Mouse (Mus musculus) embryonic fibroblast, embryonic 13.5 days (primary cell): ENCODE data around the gene Pla2g4e. TPM values are rescaled to one million over a fixed set of nuclear protein-coding genes. Genes with fewer than 3 reads are reported as not detected.

Source experiments
- H3K27ac ChIP-seq: 2 replicates; pipeline ENCODE4 v1.5.1; 2012; ENCODE audit warnings: low read length, control low read depth, inconsistent platforms; ENCODE audit not compliant: insufficient read depth
- H3K4me1 ChIP-seq: 2 replicates; pipeline ENCODE4 v1.6.1; 2011; ENCODE audit warnings: low read length; ENCODE audit not compliant: control insufficient read depth, insufficient read depth
- H3K4me3 ChIP-seq: 2 replicates; pipeline ENCODE4 v1.5.1; 2011; ENCODE audit warnings: mild to moderate bottlenecking, control low read depth, low read length; ENCODE audit not compliant: insufficient read depth
- CTCF ChIP-seq: IDR thresholded peaks from 2 replicates; pipeline ENCODE4 v1.5.1; 2011; ENCODE audit warnings: mild to moderate bottlenecking, control low read depth, low read length, moderate library complexity, borderline replicate concordance; ENCODE audit not compliant: insufficient read depth
- POLR2A ChIP-seq: IDR thresholded peaks from 2 replicates; pipeline ENCODE4 v1.6.1; 2011; ENCODE audit warnings: low read depth, mild to moderate bottlenecking, control low read depth, low read length, moderate library complexity
- polyA plus RNA-seq: library from polyadenylated mRNA; stranded (reverse); fragments of >200 nt; gene quantifications from 2 replicates; pipeline ENCODE4 v1.2.4, GENCODE M21; 2011; ENCODE audit warnings: low read depth; ENCODE audit not compliant: missing spikeins, insufficient read length

Pla2g4e gene
- polyA plus RNA-seq = not detected in 2 replicates

DNA sequence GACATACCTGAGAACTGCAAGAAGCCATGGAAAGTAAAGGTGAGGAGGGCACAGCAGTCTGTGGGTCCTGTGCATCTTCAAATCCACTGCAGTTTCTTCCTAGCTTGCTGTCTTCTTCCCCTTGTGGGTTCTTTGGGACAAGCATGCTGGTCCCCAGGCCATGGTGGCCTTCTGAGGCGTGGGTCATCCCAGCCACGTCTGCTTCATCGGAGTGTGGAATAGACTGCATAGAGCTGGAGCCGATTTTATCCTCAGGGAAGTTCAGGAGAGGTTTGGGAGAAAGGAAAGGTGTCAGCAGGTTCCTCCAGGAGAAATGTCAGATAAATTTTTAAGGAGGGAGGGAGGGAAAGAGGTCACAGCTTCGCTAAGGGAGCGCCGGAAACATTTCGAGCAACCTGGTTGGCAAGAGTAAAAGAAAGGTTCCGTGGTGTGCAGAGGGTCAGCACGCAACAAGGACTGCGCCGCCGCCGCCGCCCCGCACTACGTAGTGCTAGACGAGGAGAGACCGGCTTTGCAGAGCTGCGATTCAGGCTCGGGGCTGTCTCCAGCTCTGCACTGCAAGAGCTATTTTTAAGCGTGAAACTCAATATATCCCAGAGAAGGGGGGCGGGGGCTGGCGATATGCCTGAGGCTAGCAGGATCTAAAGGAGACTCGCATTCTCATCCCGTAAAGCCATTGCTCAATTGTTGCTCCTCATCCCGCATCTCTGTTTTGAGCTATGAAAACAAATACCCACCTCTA lies at the start of gene Pla2g4e:
Gene Pla2g4e (minus strand): TSS at position 657 of the 742 bp plus-strand sequence.
- H3K4me3 ChIP-seq = peak within 1 kb of the TSS; percentile 7

DNA sequence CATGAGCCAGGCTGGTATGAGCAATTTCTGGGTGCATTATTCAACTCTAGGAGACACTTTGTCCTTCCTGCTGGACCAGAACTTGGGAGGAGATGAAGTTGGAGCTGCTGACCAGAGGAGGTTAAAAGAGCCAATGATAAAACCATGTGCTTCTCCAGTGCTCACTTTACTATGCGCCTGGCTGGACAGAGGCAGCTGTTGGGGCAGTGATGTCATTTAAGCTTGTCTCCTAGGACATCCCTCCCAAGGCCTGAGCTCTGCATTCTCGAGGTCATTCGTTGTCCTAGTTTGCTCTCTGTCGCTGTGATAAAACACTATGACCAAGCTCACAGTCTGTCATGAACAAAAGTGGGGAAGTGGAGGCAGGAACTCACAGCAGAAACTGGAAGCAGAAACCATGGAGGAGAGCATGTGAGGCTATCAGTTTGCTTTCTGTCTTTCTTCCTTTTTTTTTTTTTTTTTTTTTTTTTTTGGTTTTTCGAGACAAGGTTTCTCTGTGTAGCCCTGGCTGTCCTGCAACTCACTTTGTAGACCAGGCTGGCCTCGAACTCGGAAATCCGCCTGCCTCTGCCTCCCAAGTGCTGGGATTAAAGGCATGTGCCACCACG lies 46.4 kb upstream of the Pla2g4e start:
- Histone ChIP-seq H3K4me1 (no peaks in the 10 kb centered on the region), H3K27ac (no peak overlapping the region), H3K4me3 (no peak overlapping the region)
- TF ChIP-seq CTCF = no peak
- no peak for TF ChIP-seq POLR2A

More for the DNA sequence above, at the start of gene Pla2g4e:
- Histone ChIP-seq H3K27ac (no peak within 1 kb of the TSS), H3K4me1 (peaks cover 3% of the 10 kb centered on the region; the same call in 1 of the 2 replicates)
- TF ChIP-seq POLR2A (no peak), CTCF (no peak)

DNA sequence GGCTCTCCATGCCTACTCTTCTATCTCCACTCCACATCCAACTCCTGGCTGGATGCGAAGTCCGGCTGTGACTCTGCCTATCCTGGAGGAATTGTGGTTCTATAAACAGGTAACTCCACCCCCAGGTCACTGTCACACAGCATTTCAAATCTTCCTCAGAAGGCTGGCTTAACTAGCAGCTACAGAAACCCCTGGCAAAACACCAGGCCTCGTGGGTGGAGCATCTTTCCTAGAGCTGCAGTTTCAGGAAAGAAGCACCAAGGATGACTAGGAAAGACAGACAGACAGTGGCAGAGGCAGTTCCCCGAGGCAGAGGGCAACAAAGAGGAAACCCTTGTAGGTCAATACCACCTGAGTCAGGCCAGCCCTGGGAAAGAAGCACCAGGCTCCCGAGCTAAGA lies 43.9 kb upstream of the Pla2g4e start, which contains the start of gene Pla2g4d:
Gene Pla2g4d (minus strand): TSS at position 203 of the 400 bp plus-strand sequence.
- no peak within 1 kb of the TSS for H3K4me3 ChIP-seq
- TF ChIP-seq POLR2A (no peak), CTCF (no peak)
- no peak within 1 kb of the TSS for H3K27ac ChIP-seq
- no peaks in the 10 kb centered on the region for H3K4me1 ChIP-seq

DNA sequence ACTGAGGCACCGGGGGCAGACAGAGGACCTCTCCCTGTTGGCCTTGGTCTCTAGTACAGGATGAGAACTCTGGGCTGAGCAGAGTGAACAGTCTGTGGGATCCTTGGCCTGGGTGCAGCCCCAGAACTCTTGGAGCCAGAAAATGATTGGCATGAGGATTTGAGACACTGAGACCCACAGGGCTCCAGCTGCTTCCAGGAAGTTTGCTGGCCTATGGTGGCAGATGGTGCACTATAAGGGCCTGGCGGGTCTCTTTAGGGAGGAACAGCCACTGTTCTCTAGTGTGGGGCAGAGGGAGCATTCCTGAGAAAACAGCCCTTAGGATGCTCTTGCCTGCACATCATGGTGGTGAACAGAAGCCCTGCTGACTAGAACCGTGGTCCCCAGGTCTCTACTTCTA lies 43.3 kb upstream of the Pla2g4e start:
- Histone ChIP-seq H3K4me3 (no peak overlapping the region), H3K27ac (no peak overlapping the region), H3K4me1 (no peaks in the 10 kb centered on the region)
- TF ChIP-seq CTCF (no peak), POLR2A (no peak)

DNA sequence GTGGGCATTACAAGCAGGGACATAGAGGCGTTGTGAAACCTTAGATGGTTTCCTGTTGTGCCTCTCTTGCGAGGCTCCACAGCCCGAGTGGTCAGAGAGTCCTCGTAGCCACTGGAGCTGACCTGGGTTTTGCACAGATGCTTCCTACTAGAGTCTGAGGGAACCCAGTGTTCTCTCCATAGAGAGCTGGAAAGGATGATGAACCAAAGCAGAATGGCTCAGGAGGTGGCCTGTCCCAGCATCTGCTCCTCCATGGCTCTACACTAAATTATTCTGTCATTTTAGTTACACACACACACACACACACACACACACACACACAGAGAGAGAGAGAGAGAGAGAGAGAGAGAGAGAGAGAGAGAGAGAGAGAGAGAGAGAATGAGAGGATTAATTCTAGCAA lies 40.5 kb upstream of the Pla2g4e start:
- no peaks in the 10 kb centered on the region for H3K4me1 ChIP-seq
- TF ChIP-seq POLR2A (no peak), CTCF (no peak)
- no peak overlapping the region for H3K27ac ChIP-seq
- no peak overlapping the region for H3K4me3 ChIP-seq

DNA sequence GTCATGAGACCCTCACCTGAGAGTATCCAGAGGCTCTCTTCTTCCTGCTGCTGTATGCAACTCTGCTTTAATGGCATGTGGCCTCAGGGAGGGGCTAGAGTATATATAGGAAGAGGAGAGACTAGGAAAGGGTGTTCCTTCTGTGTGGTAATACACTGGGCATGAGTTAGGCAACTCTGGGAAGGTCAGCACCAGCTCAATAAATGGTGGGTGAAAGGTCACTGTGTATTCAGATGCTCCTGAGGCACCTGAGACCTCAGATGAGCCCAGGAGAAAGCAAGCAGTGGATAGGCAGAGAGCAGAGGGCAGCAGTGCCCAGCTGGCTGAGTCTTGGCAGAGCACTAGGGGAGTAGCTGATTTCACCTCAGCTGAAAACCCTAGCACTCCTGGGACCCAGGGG lies 39.6 kb upstream of the Pla2g4e start:
- Histone ChIP-seq H3K4me1 (no peaks in the 10 kb centered on the region), H3K27ac (no peak overlapping the region), H3K4me3 (no peak overlapping the region)
- TF ChIP-seq POLR2A (no peak), CTCF (no peak)

DNA sequence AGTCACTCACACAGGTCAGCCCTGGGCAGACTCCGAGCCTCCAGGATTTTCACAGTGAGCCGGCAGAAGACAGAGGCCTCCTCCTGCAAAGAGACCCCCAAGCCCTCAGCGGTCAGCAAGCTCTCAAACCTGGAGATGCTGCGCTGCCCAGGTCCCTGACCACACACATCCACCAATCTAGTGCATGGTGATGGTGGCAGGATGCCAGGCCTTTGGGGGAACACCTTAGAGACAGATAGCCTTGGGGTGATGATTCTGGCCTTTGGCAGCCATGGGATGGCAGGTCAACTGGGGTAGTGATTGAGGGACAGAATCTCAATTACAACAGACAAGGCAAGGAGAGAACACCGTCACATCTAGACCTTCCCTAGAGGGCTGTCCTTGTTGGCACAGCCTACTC lies 39.0 kb upstream of the Pla2g4e start:
- Histone ChIP-seq H3K4me3 (no peak overlapping the region), H3K4me1 (no peaks in the 10 kb centered on the region), H3K27ac (no peak overlapping the region)
- TF ChIP-seq POLR2A = no peak

DNA sequence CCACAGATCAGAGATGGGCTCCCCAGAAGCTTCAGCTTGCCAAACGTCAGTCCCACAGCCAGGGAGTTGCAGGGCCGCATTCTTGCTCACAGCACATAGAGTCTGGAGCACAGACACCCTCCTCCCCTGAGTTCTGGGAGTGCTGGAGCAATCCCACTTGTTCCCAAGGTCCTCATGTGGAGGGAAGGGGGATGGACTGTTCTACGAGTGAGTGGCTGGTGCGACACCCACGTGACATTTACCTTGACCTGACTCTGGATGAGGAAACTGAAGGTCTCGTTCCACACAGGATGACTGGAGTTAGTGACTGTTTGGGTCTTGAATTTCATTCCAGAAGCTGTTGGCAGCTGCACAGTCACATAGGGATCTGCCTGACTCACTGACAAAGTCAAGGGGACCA lies 38.4 kb upstream of the Pla2g4e start:
- Histone ChIP-seq H3K4me3 (no peak overlapping the region), H3K27ac (no peak overlapping the region), H3K4me1 (no peaks in the 10 kb centered on the region)
- TF ChIP-seq POLR2A = no peak
- TF ChIP-seq CTCF = no peak

DNA sequence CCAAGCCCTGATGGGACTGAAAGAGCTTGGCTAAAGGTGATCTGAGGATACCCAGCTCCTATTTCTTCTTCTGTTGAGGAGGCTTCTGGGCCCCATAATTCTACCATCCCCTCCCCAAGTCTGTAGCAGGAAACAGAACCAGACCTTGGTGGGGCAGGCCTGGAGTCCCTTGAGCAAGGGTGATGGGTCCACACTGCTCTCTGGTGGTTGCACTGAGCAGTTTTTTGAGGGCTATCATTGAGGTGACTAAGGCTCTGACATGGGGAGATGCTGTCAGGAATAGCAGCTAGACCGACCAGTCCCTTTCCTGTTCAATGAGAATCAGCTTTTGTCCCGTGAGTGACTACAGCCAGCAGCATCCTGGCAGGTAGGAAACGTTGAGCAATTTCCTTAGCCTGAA lies 36.1 kb upstream of the Pla2g4e start:
- TF ChIP-seq POLR2A (no peak), CTCF (no peak)
- H3K4me3 ChIP-seq = no peak overlapping the region
- H3K27ac ChIP-seq = no peak overlapping the region
- no peaks in the 10 kb centered on the region for H3K4me1 ChIP-seq

DNA sequence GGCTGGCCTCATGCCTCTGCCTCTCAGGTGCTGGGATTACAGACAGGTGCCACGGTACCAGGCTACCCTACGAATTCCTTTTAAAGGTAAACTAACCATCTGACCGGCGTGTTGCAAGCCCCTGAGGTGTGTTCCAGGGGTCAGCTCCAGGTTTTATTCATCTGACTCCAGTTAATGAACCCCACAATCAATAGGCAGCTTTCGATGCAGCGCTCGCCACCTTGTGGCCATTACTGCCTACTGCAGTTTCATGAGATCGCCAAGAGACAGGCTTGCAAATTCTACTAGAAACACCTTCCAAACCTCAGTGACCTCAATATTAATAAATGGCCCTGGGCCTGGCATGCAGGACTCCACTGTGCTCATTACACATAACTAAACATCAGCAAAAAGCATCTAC lies 34.8 kb upstream of the Pla2g4e start:
- TF ChIP-seq CTCF (peak; percentile 76; the same call in 1 of the 2 replicates), POLR2A (no peak)
- Histone ChIP-seq H3K4me1 (no peaks in the 10 kb centered on the region), H3K4me3 (no peak overlapping the region), H3K27ac (no peak overlapping the region)

DNA sequence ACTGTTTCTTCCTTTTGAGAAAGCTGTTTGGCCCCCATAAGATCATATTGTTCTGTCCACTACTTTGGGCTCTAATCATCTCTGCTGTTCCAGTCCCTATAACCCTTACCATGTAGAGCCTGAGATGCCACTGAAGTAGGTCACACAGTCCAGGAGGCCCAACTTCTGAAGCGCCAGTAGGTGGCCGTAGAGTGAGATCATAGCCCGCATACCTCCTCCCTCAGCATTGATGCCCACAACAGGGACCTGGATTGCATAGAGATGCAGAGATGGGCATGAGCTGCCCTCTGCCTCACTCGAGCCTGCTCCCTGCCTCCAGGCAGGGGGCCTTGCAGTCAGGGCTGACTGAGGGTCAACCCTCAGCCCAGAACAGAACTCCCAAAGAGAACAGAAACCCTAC lies 31.8 kb upstream of the Pla2g4e start:
- TF ChIP-seq POLR2A = no peak
- Histone ChIP-seq H3K27ac (no peak overlapping the region), H3K4me3 (no peak overlapping the region), H3K4me1 (no peaks in the 10 kb centered on the region)
